Mouse (Mus musculus) stomach, adult 2 months (tissue): ENCODE data around the gene Mturn. TPM values are rescaled to one million over a fixed set of nuclear protein-coding genes. Genes with fewer than 3 reads are reported as not detected.

ENCODE experiments used
- polyA plus RNA-seq: library from polyadenylated mRNA; depleted of rRNA; stranded (reverse); fragments of >200 nt; gene quantifications from 2 replicates; pipeline ENCODE4 v1.2.3, GENCODE M21; 2012; rRNA removed

The Mturn gene
- 4.0 and 6.0 TPM in 2 replicates for polyA plus RNA-seq

GRCm38 (mm10) chr6:54680891-54681745, at the start of gene Mturn:
Gene Mturn (plus strand): TSS chr6:54681624.

Other genes starting within 250 kb of the Mturn start
- 0.56 and 0.97 TPM in 2 replicates for gene Scrn1, start 115.1 kb upstream of the Mturn start, polyA plus RNA-seq
- 1.8 TPM in 2 replicates for gene Plekha8, start 86.5 kb upstream of the Mturn start, polyA plus RNA-seq
- 0.58 and 0.62 TPM in 2 replicates for gene Fkbp14, start 84.3 kb upstream of the Mturn start, polyA plus RNA-seq
- gene Znrf2, start 135.3 kb downstream of the Mturn start, polyA plus RNA-seq, result 11.4 and 11.6 TPM in 2 replicates